Mouse (Mus musculus) forebrain, embryonic 14.5 days (tissue): Measurements from ENCODE around the gene Tspan1. TPM values are rescaled to one million over a fixed set of nuclear protein-coding genes. Genes with fewer than 3 reads are reported as not detected.

Experiments used
- ATAC-seq: fragments of 200-750 bp; cut with Nextera tagmentation; 2 replicates; pipeline ENCODE4 v1.8.0; 2017; ENCODE audit warnings: mild to moderate bottlenecking, moderate library complexity
- DNase-seq: peaks from one replicate; pipeline ENCODE4 v3.0.0-alpha.2; 2015; ENCODE audit warnings: low spot score
- H3K27ac ChIP-seq: fragments of 300-500 bp; sonication (generic); 2 replicates; pipeline ENCODE4 v1.5.1; 2014; ENCODE audit warnings: low read depth, mild to moderate bottlenecking, control low read depth, low read length, moderate library complexity
- H3K27me3 ChIP-seq: fragments of 300-500 bp; sonication (generic); replicated peaks from 2 replicates; pipeline ENCODE4 v1.6.1; 2014; ENCODE audit warnings: low read length, control low read depth, mixed read lengths; ENCODE audit not compliant: control insufficient read depth, insufficient read depth
- H3K36me3 ChIP-seq: fragments of 300-500 bp; sonication (generic); 2 replicates; pipeline ENCODE4 v1.6.1; 2014; ENCODE audit warnings: low read length, control low read depth; ENCODE audit not compliant: control insufficient read depth, insufficient read depth
- H3K4me1 ChIP-seq: fragments of 300-500 bp; sonication (generic); 2 replicates; pipeline ENCODE4 v1.6.1; 2014; ENCODE audit warnings: antibody characterized with exemption, low read length, control low read depth; ENCODE audit not compliant: control insufficient read depth, insufficient read depth
- H3K4me2 ChIP-seq: fragments of 300-500 bp; sonication (generic); 2 replicates; pipeline ENCODE4 v1.6.1; 2014; ENCODE audit warnings: mild to moderate bottlenecking, control low read depth, low read length
- H3K4me3 ChIP-seq: fragments of 300-500 bp; sonication (generic); 2 replicates; pipeline ENCODE4 v1.5.1; 2014; ENCODE audit warnings: low read depth, low read length, control low read depth
- H3K9ac ChIP-seq: fragments of 300-500 bp; sonication (generic); 2 replicates; pipeline ENCODE4 v1.6.1; 2014; ENCODE audit warnings: mild to moderate bottlenecking, low read length, control low read depth, moderate library complexity
- H3K9me3 ChIP-seq: fragments of 300-500 bp; sonication (generic); replicated peaks from 2 replicates; pipeline ENCODE4 v1.6.1; 2016; ENCODE audit warnings: low read length, control low read depth, mixed read lengths; ENCODE audit not compliant: control insufficient read depth
- WGBS: fragments of 180-500 bp; shearing (Covaris S2); extraction: QIAGEN DNeasy Blood & Tissue Kit; methylation state at CpG from one replicate; pipeline ENCODE4 v1.1.7; 2014; 5-methylcytosine and 5-hydroxymethylcytosine counted together
- polyA plus RNA-seq: library from polyadenylated mRNA; unstranded; fragments of >200 nt; fragmentation: Nextera tagmentation; extraction: Ambion mirVana; gene quantifications from 2 replicates; pipeline ENCODE4 v1.2.1, GENCODE M21; 2014

Tspan1 gene
- polyA plus RNA-seq = not detected in 2 replicates

GRCm38 (mm10) chr4:116167404-116167803 lies at the start of gene Tspan1:
Tspan1 (minus strand) TSS chr4:116167601.
- ATAC-seq (no peak), DNase-seq (no peak)
- no peaks in the 10 kb centered on the region for H3K9me3 ChIP-seq
- no peak within 1 kb of the TSS for H3K4me2 ChIP-seq
- H3K36me3 ChIP-seq = no peaks in the 10 kb centered on the region
- 35% methylated on average over 7 of the region's 7 CpGs for WGBS
- H3K9ac ChIP-seq = no peak within 1 kb of the TSS
- no peak within 1 kb of the TSS for H3K4me3 ChIP-seq
- no peaks in the 10 kb centered on the region for H3K27me3 ChIP-seq
- H3K4me1 ChIP-seq = no peaks in the 10 kb centered on the region
- no peak within 1 kb of the TSS for H3K27ac ChIP-seq

GRCm38 (mm10) chr4:116217046-116217445 lies 49.6 kb upstream of the Tspan1 start:
- H3K9me3 ChIP-seq = no peaks in the 10 kb centered on the region
- H3K36me3 ChIP-seq = no peaks in the 10 kb centered on the region
- H3K4me2 ChIP-seq = no peak overlapping the region
- H3K4me1 ChIP-seq = peaks cover 8% of the 10 kb centered on the region
- no peak overlapping the region for H3K9ac ChIP-seq
- no peak overlapping the region for H3K27ac ChIP-seq
- H3K4me3 ChIP-seq = no peak overlapping the region
- no peaks in the 10 kb centered on the region for H3K27me3 ChIP-seq
- ATAC-seq (no peak), DNase-seq (peak; percentile 39)
- WGBS = 45% methylated on average over 2 of the region's 2 CpGs

DNA sequence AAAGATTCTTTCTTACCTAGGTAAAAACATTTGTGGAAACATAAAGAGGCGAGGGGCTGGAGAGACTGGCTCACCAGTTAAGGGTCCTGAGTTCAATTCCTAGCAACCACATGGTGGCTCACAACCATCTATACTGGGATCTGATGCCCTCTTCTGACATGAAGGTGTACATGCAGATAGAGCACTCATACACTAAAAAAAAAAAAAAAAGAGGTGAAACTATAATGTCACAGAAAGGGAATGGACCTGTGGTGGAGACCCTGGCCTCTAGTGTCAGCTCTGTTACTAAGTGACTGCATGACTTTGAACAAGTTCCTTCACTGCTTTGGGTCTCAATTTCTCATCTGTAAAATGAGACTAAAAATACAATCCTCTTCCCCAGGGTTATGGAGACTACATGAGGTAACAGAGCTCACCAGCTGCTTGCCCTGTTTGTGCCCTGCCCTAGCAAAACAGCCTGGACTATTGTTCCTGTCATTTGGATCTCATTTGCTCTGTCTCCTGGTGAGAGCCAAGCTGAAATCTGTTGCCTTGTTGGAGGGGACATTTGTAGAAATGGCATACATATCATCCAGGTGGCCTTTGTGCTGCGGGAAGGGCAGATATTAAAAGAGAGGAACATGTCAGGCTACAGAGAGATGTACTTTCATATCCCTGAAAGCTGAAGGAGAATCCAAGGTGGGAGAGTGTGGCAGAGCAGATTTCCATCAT lies 48.6 kb upstream of the Tspan1 start:
- no peaks in the 10 kb centered on the region for H3K27me3 ChIP-seq
- H3K4me2 ChIP-seq = no peak overlapping the region
- ATAC-seq (no peak), DNase-seq (no peak)
- no peak overlapping the region for H3K4me3 ChIP-seq
- no peaks in the 10 kb centered on the region for H3K36me3 ChIP-seq
- peaks cover 8% of the 10 kb centered on the region for H3K4me1 ChIP-seq
- 80% methylated on average over 2 of the region's 2 CpGs for WGBS
- no peaks in the 10 kb centered on the region for H3K9me3 ChIP-seq
- no peak overlapping the region for H3K27ac ChIP-seq
- no peak overlapping the region for H3K9ac ChIP-seq

DNA sequence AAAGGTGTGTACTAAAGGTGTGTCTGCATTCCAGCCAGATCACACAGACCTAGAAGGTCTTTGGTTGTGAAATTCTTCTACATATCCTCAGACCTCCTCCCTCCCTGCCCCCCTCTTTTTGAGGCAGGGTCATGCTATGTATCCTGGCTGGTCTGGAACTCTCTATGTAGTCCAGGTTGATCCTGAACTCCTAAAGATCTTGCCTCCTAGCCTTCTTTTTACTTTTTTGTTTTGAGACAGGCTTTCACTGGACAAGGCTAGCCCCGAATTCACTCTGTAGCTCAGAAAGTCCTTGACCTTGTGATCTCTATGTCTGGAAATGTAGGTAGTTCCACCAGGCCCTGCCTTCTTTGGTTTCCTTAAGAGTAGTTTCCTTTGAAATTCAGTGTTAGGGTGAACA lies 41.5 kb upstream of the Tspan1 start:
- WGBS = 85% methylated on average over 1 of the region's 1 CpGs
- H3K9ac ChIP-seq = no peak overlapping the region
- no peaks in the 10 kb centered on the region for H3K9me3 ChIP-seq
- no peak for ATAC-seq
- H3K27me3 ChIP-seq = no peaks in the 10 kb centered on the region
- DNase-seq = no peak
- no peaks in the 10 kb centered on the region for H3K36me3 ChIP-seq
- no peak overlapping the region for H3K4me3 ChIP-seq
- no peak overlapping the region for H3K27ac ChIP-seq
- H3K4me1 ChIP-seq = no peaks in the 10 kb centered on the region
- no peak overlapping the region for H3K4me2 ChIP-seq

DNA sequence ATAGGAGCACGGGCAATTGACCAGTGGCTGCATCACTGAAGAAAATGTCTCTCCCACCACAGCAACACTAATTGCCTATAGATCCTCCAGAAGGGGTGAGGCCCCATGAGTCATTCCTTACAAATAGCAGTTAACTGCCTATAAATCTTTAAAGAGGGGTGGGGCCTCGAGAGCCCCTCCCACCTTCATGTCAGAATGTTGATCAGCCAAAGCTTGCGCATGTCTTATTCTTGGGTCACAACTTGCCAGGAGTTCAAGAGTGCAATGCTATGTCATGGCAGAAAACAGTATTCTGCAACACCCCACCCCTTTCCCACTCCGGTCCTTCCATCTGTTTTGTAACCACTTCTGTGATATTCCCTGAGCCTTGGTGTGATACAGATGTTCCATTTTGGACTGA lies 39.1 kb upstream of the Tspan1 start:
- Histone ChIP-seq H3K27ac (no peak overlapping the region), H3K9ac (no peak overlapping the region), H3K4me2 (no peak overlapping the region), H3K27me3 (no peaks in the 10 kb centered on the region), H3K4me1 (no peaks in the 10 kb centered on the region), H3K9me3 (no peaks in the 10 kb centered on the region), H3K36me3 (no peaks in the 10 kb centered on the region), H3K4me3 (no peak overlapping the region)
- ATAC-seq = no peak
- WGBS = 86% methylated on average over 4 of the region's 4 CpGs
- DNase-seq = no peak

GRCm38 (mm10) chr4:116204422-116204821 lies 37.0 kb upstream of the Tspan1 start:
- no peak overlapping the region for H3K27ac ChIP-seq
- 78% methylated on average over 3 of the region's 3 CpGs for WGBS
- no peak overlapping the region for H3K4me2 ChIP-seq
- no peak overlapping the region for H3K9ac ChIP-seq
- ATAC-seq = no peak
- H3K4me3 ChIP-seq = no peak overlapping the region
- no peaks in the 10 kb centered on the region for H3K36me3 ChIP-seq
- H3K27me3 ChIP-seq = no peaks in the 10 kb centered on the region
- no peaks in the 10 kb centered on the region for H3K4me1 ChIP-seq
- no peak for DNase-seq
- H3K9me3 ChIP-seq = no peaks in the 10 kb centered on the region

GRCm38 (mm10) chr4:116198422-116198821 lies 31.0 kb upstream of the Tspan1 start:
- no peaks in the 10 kb centered on the region for H3K36me3 ChIP-seq
- ATAC-seq = no peak
- H3K4me2 ChIP-seq = no peak overlapping the region
- no peaks in the 10 kb centered on the region for H3K9me3 ChIP-seq
- no peaks in the 10 kb centered on the region for H3K4me1 ChIP-seq
- 72% methylated on average over 2 of the region's 2 CpGs for WGBS
- H3K27me3 ChIP-seq = no peaks in the 10 kb centered on the region
- no peak for DNase-seq
- no peak overlapping the region for H3K27ac ChIP-seq
- no peak overlapping the region for H3K4me3 ChIP-seq
- H3K9ac ChIP-seq = no peak overlapping the region

GRCm38 (mm10) chr4:116193583-116194383 lies 26.4 kb upstream of the Tspan1 start:
- Histone ChIP-seq H3K36me3 (no peaks in the 10 kb centered on the region), H3K9ac (no peak overlapping the region), H3K27ac (no peak overlapping the region), H3K4me2 (no peak overlapping the region), H3K27me3 (no peaks in the 10 kb centered on the region), H3K4me1 (no peaks in the 10 kb centered on the region), H3K9me3 (no peaks in the 10 kb centered on the region), H3K4me3 (no peak overlapping the region)
- no peak for DNase-seq
- no peak for ATAC-seq
- WGBS = 61% methylated on average over 9 of the region's 9 CpGs

DNA sequence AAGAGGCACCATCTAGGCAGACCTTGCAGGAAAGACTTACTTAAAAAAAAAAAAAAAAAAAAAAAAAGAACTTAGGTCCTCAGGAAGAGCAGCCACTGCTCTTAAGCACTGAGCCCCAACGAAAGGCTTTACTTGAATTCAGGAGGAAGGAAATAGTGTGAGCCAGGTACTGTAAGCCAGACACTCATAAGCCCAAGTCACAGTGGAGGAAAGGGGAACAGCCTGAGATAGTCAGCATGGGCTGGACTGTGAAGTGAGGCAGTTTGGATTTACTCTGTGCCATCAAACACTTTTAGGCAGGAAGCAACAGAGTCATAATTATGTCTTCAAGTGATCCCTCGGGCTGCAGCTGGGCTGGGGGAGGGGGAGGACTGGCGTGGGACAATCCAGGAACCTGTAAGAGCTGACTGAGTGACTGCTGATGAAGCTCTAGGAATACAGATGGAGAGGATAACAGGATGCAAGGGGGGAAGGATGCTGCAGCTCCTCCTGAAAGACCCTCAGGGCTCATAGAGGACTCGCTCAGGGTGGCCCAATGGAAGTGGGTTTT lies 25.0 kb upstream of the Tspan1 start:
- no peaks in the 10 kb centered on the region for H3K4me1 ChIP-seq
- H3K36me3 ChIP-seq = no peaks in the 10 kb centered on the region
- H3K4me2 ChIP-seq = no peak overlapping the region
- H3K27me3 ChIP-seq = no peaks in the 10 kb centered on the region
- ATAC-seq = no peak
- peak; percentile 25 for DNase-seq
- no peak overlapping the region for H3K27ac ChIP-seq
- no peak overlapping the region for H3K9ac ChIP-seq
- WGBS = 71% methylated on average over 4 of the region's 4 CpGs
- H3K9me3 ChIP-seq = no peaks in the 10 kb centered on the region
- H3K4me3 ChIP-seq = no peak overlapping the region
